Mouse (Mus musculus): Measurements from ENCODE around the gene Med24.
A peak's percentile ranks its signal among the peaks of the same experiment; 100 is the strongest.

Med24 gene

GRCm38 (mm10) chr11:98765421-98766309 is 36.4 kb upstream of the Med24 start:
- peak in 1 of 2 experiments; percentile 55 for DNase-seq

GRCm38 (mm10) chr11:98764746-98765145 is 35.5 kb upstream of the Med24 start:
- no peak for DNase-seq

- DNase-seq = no peak
Measured at GRCm38 (mm10) chr11:98764091-98764490, 34.9 kb upstream of the Med24 start.

GRCm38 (mm10) chr11:98763502-98763861 is 34.2 kb upstream of the Med24 start:
- DNase-seq = no peak

GRCm38 (mm10) chr11:98762756-98763501 is 33.7 kb upstream of the Med24 start:
- peak; percentile 58 to 63 for DNase-seq

GRCm38 (mm10) chr11:98761939-98762338 is 32.7 kb upstream of the Med24 start:
- no peak for DNase-seq

- no peak for DNase-seq
Measured at GRCm38 (mm10) chr11:98756711-98757110, 27.5 kb upstream of the Med24 start.

GRCm38 (mm10) chr11:98755726-98756380 is 26.6 kb upstream of the Med24 start:
- no peak for DNase-seq

- peak; percentile 86 to 90 for DNase-seq
Measured at GRCm38 (mm10) chr11:98754621-98755181, 25.5 kb upstream of the Med24 start.

GRCm38 (mm10) chr11:98754151-98754620 is 25.0 kb upstream of the Med24 start:
- no peak for DNase-seq

GRCm38 (mm10) chr11:98753264-98753663 is 24.0 kb upstream of the Med24 start:
- DNase-seq = peak in 1 of 2 experiments; percentile 2

GRCm38 (mm10) chr11:98752562-98753140 is 23.4 kb upstream of the Med24 start:
- peak in 1 of 2 experiments; percentile 17 for DNase-seq

- DNase-seq = peak in 1 of 2 experiments; percentile 46
Measured at GRCm38 (mm10) chr11:98751221-98751782, 22.1 kb upstream of the Med24 start.

GRCm38 (mm10) chr11:98750351-98751201 is 21.3 kb upstream of the Med24 start:
- DNase-seq = peak; percentile 87 to 93

GRCm38 (mm10) chr11:98749716-98750115 is 20.5 kb upstream of the Med24 start:
- DNase-seq = peak; percentile 47 to 56

- peak; percentile 48 to 64 for DNase-seq
Measured at GRCm38 (mm10) chr11:98748506-98749416, 19.5 kb upstream of the Med24 start.

GRCm38 (mm10) chr11:98747804-98748505 is 18.7 kb upstream of the Med24 start:
- no peak for DNase-seq

GRCm38 (mm10) chr11:98746855-98747693 is 17.8 kb upstream of the Med24 start:
- peak; percentile 81 to 88 for DNase-seq
